Mouse (Mus musculus) liver, embryonic 14.5 days (tissue): ENCODE data around the gene Ccdc171. TPM values are rescaled to one million over a fixed set of nuclear protein-coding genes. Genes with fewer than 3 reads are reported as not detected.

ENCODE experiments used
- ATAC-seq: fragments of 200-750 bp; cut with Nextera tagmentation; 2 replicates; pipeline ENCODE4 v1.8.0; 2017; ENCODE audit warnings: moderate number of reproducible peaks, mild to moderate bottlenecking, moderate library complexity; ENCODE audit not compliant: insufficient read depth
- DNase-seq, 3 experiments: peaks; one replicate each; pipeline ENCODE4 v3.0.0-alpha.2; 2012 to 2013; ENCODE audit warnings: low read depth in 3 of 3, low spot score in 3 of 3
- H3K27ac ChIP-seq: fragments of 300-500 bp; sonication (generic); 2 replicates; pipeline ENCODE4 v1.5.1; 2014; ENCODE audit warnings: moderate library complexity, mild to moderate bottlenecking, control low read depth, inconsistent platforms
- H3K27me3 ChIP-seq: fragments of 300-500 bp; sonication (generic); 2 replicates; pipeline ENCODE4 v1.6.1; 2014; ENCODE audit warnings: mild to moderate bottlenecking, low read length, moderate library complexity; ENCODE audit not compliant: control insufficient read depth, insufficient read depth
- H3K36me3 ChIP-seq: fragments of 300-500 bp; sonication (generic); replicated peaks from 2 replicates; pipeline ENCODE4 v1.6.1; 2014; ENCODE audit warnings: low read depth; ENCODE audit not compliant: control insufficient read depth, insufficient read depth
- H3K4me1 ChIP-seq, 2 experiments: fragments of 200-500 bp in 1 of 2; fragments of 300-500 bp in 1 of 2; sonication (generic) in 1 of 2; replicated peaks; 2 replicates each; pipeline ENCODE4 v1.6.1; 2012 to 2014; ENCODE audit warnings: antibody characterized with exemption in 1 of 2, inconsistent platforms in 1 of 2, low read length in 1 of 2; ENCODE audit not compliant: control insufficient read depth in 2 of 2, insufficient read depth in 2 of 2
- H3K4me2 ChIP-seq: fragments of 300-500 bp; sonication (generic); 2 replicates; pipeline ENCODE4 v1.6.1; 2014; ENCODE audit warnings: low read depth, mild to moderate bottlenecking, control low read depth, moderate library complexity
- H3K4me3 ChIP-seq, 2 experiments: fragments of 200-500 bp in 1 of 2; fragments of 300-500 bp in 1 of 2; sonication (generic) in 1 of 2; 2 replicates each; pipeline ENCODE4 v1.5.1; 2012 to 2014; ENCODE audit warnings: low read depth in 2 of 2, low read length in 2 of 2, mild to moderate bottlenecking in 2 of 2, control low read depth in 1 of 2, inconsistent platforms in 1 of 2, moderate library complexity in 1 of 2; ENCODE audit not compliant: insufficient read depth in 1 of 2
- H3K9ac ChIP-seq: fragments of 300-500 bp; sonication (generic); replicated peaks from 2 replicates; pipeline ENCODE4 v1.6.1; 2014; ENCODE audit warnings: mild to moderate bottlenecking, control low read depth, moderate library complexity
- H3K9me3 ChIP-seq: fragments of 300-500 bp; sonication (generic); 2 replicates; pipeline ENCODE4 v1.6.1; 2016; ENCODE audit warnings: low read length, mixed read lengths; ENCODE audit not compliant: control insufficient read depth
- CTCF ChIP-seq: IDR thresholded peaks from 2 replicates; pipeline ENCODE4 v1.5.1; 2016; ENCODE audit warnings: antibody characterized with exemption, low read depth, control low read depth
- EP300 ChIP-seq: IDR thresholded peaks from 2 replicates; pipeline ENCODE4 v1.6.1; 2016; ENCODE audit warnings: antibody characterized with exemption, low read depth
- WGBS: fragments of 180-500 bp; shearing (Covaris S2); extraction: QIAGEN DNeasy Blood & Tissue Kit; methylation state at CpG from one replicate; pipeline ENCODE4 v1.1.7; 2014; ENCODE audit not compliant: insufficient replicate concordance; 5-methylcytosine and 5-hydroxymethylcytosine counted together
- polyA plus RNA-seq, 2 experiments: library from polyadenylated mRNA; depleted of rRNA in 1 of 2; stranded (reverse) in 1 of 2; unstranded in 1 of 2; fragments of >200 nt; fragmentation: Nextera tagmentation in 1 of 2; extraction: Ambion mirVana in 1 of 2; gene quantifications; 2 replicates each; pipeline versions ENCODE4 v1.2.1 to v1.2.3; 2012 to 2014

Ccdc171 gene
- polyA plus RNA-seq, 2 experiments = 0.77 to 0.89 TPM

- Histone ChIP-seq H3K9me3 (no peaks in the 10 kb centered on the region), H3K27ac (no peak overlapping the region), H3K4me3 (no peak overlapping the region), H3K9ac (no peak overlapping the region), H3K27me3 (no peaks in the 10 kb centered on the region), H3K4me2 (no peak overlapping the region), H3K4me1 (no peaks in the 10 kb centered on the region), H3K36me3 (no peaks in the 10 kb centered on the region)
- TF ChIP-seq EP300 = no peak
- no peak for TF ChIP-seq CTCF
- ATAC-seq (no peak), DNase-seq (no peak)
- 71% methylated on average over 6 of the region's 6 CpGs for WGBS
Measured at GRCm38 (mm10) chr4:83657021-83657420, 131.7 kb downstream of the Ccdc171 start.

- H3K4me2 ChIP-seq = no peak overlapping the region
- no peaks in the 10 kb centered on the region for H3K9me3 ChIP-seq
- WGBS = 87% methylated on average over 10 of the region's 10 CpGs
- ATAC-seq (no peak), DNase-seq (no peak)
- H3K27me3 ChIP-seq = no peaks in the 10 kb centered on the region
- TF ChIP-seq EP300 (no peak), CTCF (no peak)
- no peak overlapping the region for H3K9ac ChIP-seq
- no peaks in the 10 kb centered on the region for H3K4me1 ChIP-seq
- H3K4me3 ChIP-seq = no peak overlapping the region
- no peaks in the 10 kb centered on the region for H3K36me3 ChIP-seq
- no peak overlapping the region for H3K27ac ChIP-seq
Measured at GRCm38 (mm10) chr4:83658415-83658814, 133.1 kb downstream of the Ccdc171 start.

GRCm38 (mm10) chr4:83659411-83659810, 134.1 kb downstream of the Ccdc171 start:
- no peaks in the 10 kb centered on the region for H3K36me3 ChIP-seq
- no peak overlapping the region for H3K4me3 ChIP-seq
- H3K4me1 ChIP-seq = no peaks in the 10 kb centered on the region
- no peak overlapping the region for H3K9ac ChIP-seq
- WGBS = 71% methylated on average over 11 of the region's 11 CpGs
- no peak overlapping the region for H3K27ac ChIP-seq
- no peaks in the 10 kb centered on the region for H3K9me3 ChIP-seq
- DNase-seq (no peak), ATAC-seq (no peak)
- no peak overlapping the region for H3K4me2 ChIP-seq
- H3K27me3 ChIP-seq = no peaks in the 10 kb centered on the region
- TF ChIP-seq CTCF = no peak
- no peak for TF ChIP-seq EP300

- no peak for TF ChIP-seq EP300
- no peak for TF ChIP-seq CTCF
- WGBS = 72% methylated on average over 1 of the region's 1 CpGs
- H3K27me3 ChIP-seq = no peaks in the 10 kb centered on the region
Measured at GRCm38 (mm10) chr4:83661519-83662271, 136.3 kb downstream of the Ccdc171 start.

GRCm38 (mm10) chr4:83662301-83662700, 137.0 kb downstream of the Ccdc171 start:
- H3K4me1 ChIP-seq = no peaks in the 10 kb centered on the region
- no peak for ATAC-seq
- H3K9ac ChIP-seq = no peak overlapping the region
- TF ChIP-seq EP300 (no peak), CTCF (no peak)
- H3K4me3 ChIP-seq = no peak overlapping the region
- H3K36me3 ChIP-seq = no peaks in the 10 kb centered on the region
- no peaks in the 10 kb centered on the region for H3K27me3 ChIP-seq
- no peak overlapping the region for H3K27ac ChIP-seq
- H3K4me2 ChIP-seq = no peak overlapping the region
- DNase-seq = no peak
- 13% methylated on average over 4 of the region's 4 CpGs for WGBS
- H3K9me3 ChIP-seq = no peaks in the 10 kb centered on the region

More at GRCm38 (mm10) chr4:83661519-83662271, 136.3 kb downstream of the Ccdc171 start:
- Histone ChIP-seq H3K9ac (no peak overlapping the region), H3K9me3 (no peaks in the 10 kb centered on the region), H3K27ac (no peak overlapping the region), H3K4me3 (no peak overlapping the region), H3K4me1 (no peaks in the 10 kb centered on the region), H3K4me2 (no peak overlapping the region), H3K36me3 (no peaks in the 10 kb centered on the region)
- DNase-seq = no peak
- ATAC-seq = no peak
